Mouse (Mus musculus) MEL (cell line): Measurements from ENCODE around the gene Chchd10. TPM values are rescaled to one million over a fixed set of nuclear protein-coding genes. Genes with fewer than 3 reads are reported as not detected.

Source experiments
- DNase-seq: peaks from one replicate; pipeline ENCODE4 v3.0.0; 2011; ENCODE audit warnings: low read depth, low spot score
- H3K27ac ChIP-seq: 2 replicates; pipeline ENCODE4 v1.5.1; 2012; ENCODE audit warnings: low read depth, mild to moderate bottlenecking, control low read depth, low read length, moderate library complexity; ENCODE audit not compliant: control insufficient read depth
- H3K27me3 ChIP-seq, 2 experiments: fragments of 150-350 bp in 1 of 2; sonication (generic) in 1 of 2; 2 replicates each; pipeline ENCODE4 v1.6.1; 2012; ENCODE audit warnings: low read length in 2 of 2, mild to moderate bottlenecking in 2 of 2, improper control_type of control experiment in 1 of 2, moderate library complexity in 1 of 2; ENCODE audit not compliant: insufficient read depth in 2 of 2, control insufficient read depth in 1 of 2
- H3K36me3 ChIP-seq, 2 experiments: 2 replicates each; pipeline ENCODE4 v1.6.1; 2012 to 2014; ENCODE audit warnings: low read length in 2 of 2, improper control_type of control experiment in 1 of 2, inconsistent platforms in 1 of 2, mild to moderate bottlenecking in 1 of 2; ENCODE audit not compliant: insufficient read depth in 2 of 2, control insufficient read depth in 1 of 2
- H3K4me1 ChIP-seq, 2 experiments: fragments of 150-350 bp in 1 of 2; sonication (generic) in 1 of 2; 2 replicates each; pipeline ENCODE4 v1.6.1; 2012; ENCODE audit warnings: low read length in 2 of 2, improper control_type of control experiment in 1 of 2, mild to moderate bottlenecking in 1 of 2; ENCODE audit not compliant: insufficient read depth in 2 of 2, control insufficient read depth in 1 of 2
- H3K4me3 ChIP-seq, 2 experiments: fragments of 150-350 bp in 1 of 2; sonication (generic) in 1 of 2; 2 replicates each; pipeline ENCODE4 v1.5.1; 2012; ENCODE audit warnings: low read depth in 2 of 2, low read length in 2 of 2, mild to moderate bottlenecking in 2 of 2, moderate library complexity in 2 of 2, control low read depth in 1 of 2, improper control_type of control experiment in 1 of 2; ENCODE audit not compliant: control insufficient read depth in 1 of 2, insufficient read depth in 1 of 2
- H3K79me2 ChIP-seq: 2 replicates; pipeline ENCODE4 v1.6.1; 2012; ENCODE audit warnings: mild to moderate bottlenecking, low read length, moderate library complexity; ENCODE audit not compliant: control insufficient read depth, poor library complexity, insufficient read depth
- H3K9ac ChIP-seq: 2 replicates; pipeline ENCODE4 v1.6.1; 2012; ENCODE audit warnings: low read depth, mild to moderate bottlenecking, control low read depth, low read length, moderate library complexity; ENCODE audit not compliant: control insufficient read depth, poor library complexity, severe bottlenecking
- H3K9me3 ChIP-seq: fragments of 150-350 bp; sonication (generic); replicated peaks from 2 replicates; pipeline ENCODE4 v1.6.1; 2012; ENCODE audit warnings: mild to moderate bottlenecking, low read length, improper control_type of control experiment, moderate library complexity; ENCODE audit not compliant: insufficient read depth
- CHD2 ChIP-seq: IDR thresholded peaks from 2 replicates; pipeline ENCODE4 v1.6.1; 2011; ENCODE audit warnings: low read length, improper control_type of control experiment
- CTCF ChIP-seq, 3 experiments: IDR thresholded peaks in 2 of 3; conservative IDR thresholded peaks in 1 of 3; 2 replicates each; pipeline ENCODE4 v1.5.1; 2011 to 2012; ENCODE audit warnings: low read length in 3 of 3, low read depth in 2 of 3, mild to moderate bottlenecking in 2 of 3, improper control_type of control experiment in 1 of 3, inconsistent platforms in 1 of 3, mixed read lengths in 1 of 3, moderate library complexity in 1 of 3; ENCODE audit not compliant: control insufficient read depth in 1 of 3, insufficient read depth in 1 of 3, poor library complexity in 1 of 3, severe bottlenecking in 1 of 3
- E2F4 ChIP-seq: IDR thresholded peaks from 2 replicates; pipeline ENCODE4 v1.6.1; 2011; ENCODE audit warnings: low read depth, low read length, improper control_type of control experiment, borderline replicate concordance
- ELF1 ChIP-seq: IDR thresholded peaks from 2 replicates; pipeline ENCODE4 v1.6.1; 2014; ENCODE audit warnings: low read depth, mild to moderate bottlenecking, inconsistent platforms, low read length, improper control_type of control experiment, moderate library complexity
- EP300 ChIP-seq, 2 experiments: IDR thresholded peaks; 2 replicates each; pipeline ENCODE4 v1.6.1; 2011; ENCODE audit warnings: improper control_type of control experiment in 2 of 2, low read length in 2 of 2, low read depth in 1 of 2, mild to moderate bottlenecking in 1 of 2
- GABPA ChIP-seq: IDR thresholded peaks from 2 replicates; pipeline ENCODE4 v1.6.1; 2012; ENCODE audit warnings: low read depth, mild to moderate bottlenecking, inconsistent platforms, low read length, improper control_type of control experiment, moderate library complexity
- GATA1 ChIP-seq: IDR thresholded peaks from 2 replicates; pipeline ENCODE4 v1.6.1; 2011; ENCODE audit warnings: low read depth, low read length, improper control_type of control experiment
- JUND ChIP-seq: IDR thresholded peaks from 2 replicates; pipeline ENCODE4 v1.6.1; 2011; ENCODE audit warnings: low read depth, mild to moderate bottlenecking, improper control_type of control experiment, low read length
- KAT2A ChIP-seq: conservative IDR thresholded peaks from 2 replicates; pipeline ENCODE4 v1.6.1; 2012; ENCODE audit warnings: low read depth, low read length, improper control_type of control experiment, inconsistent platforms
- MAFK ChIP-seq: IDR thresholded peaks from 2 replicates; pipeline ENCODE4 v1.6.1; 2011; ENCODE audit warnings: low read depth, mild to moderate bottlenecking, low read length, improper control_type of control experiment, borderline replicate concordance
- MAX ChIP-seq: IDR thresholded peaks from 2 replicates; pipeline ENCODE4 v1.6.1; 2011; ENCODE audit warnings: low read length, improper control_type of control experiment
- MAZ ChIP-seq: IDR thresholded peaks from 2 replicates; pipeline ENCODE4 v1.6.1; 2012; ENCODE audit warnings: low read depth, mild to moderate bottlenecking, inconsistent platforms, low read length, improper control_type of control experiment
- MEF2A ChIP-seq: IDR thresholded peaks from 2 replicates; pipeline ENCODE4 v1.6.1; 2014; ENCODE audit warnings: low read depth, mild to moderate bottlenecking, inconsistent platforms, low read length, improper control_type of control experiment; ENCODE audit not compliant: poor library complexity, insufficient replicate concordance, severe bottlenecking; ENCODE audit errors: extremely low read depth
- MXI1 ChIP-seq: IDR thresholded peaks from 2 replicates; pipeline ENCODE4 v1.6.1; 2011; ENCODE audit warnings: mild to moderate bottlenecking, low read depth, low read length, improper control_type of control experiment
- MYC ChIP-seq: IDR thresholded peaks from 2 replicates; pipeline ENCODE4 v1.6.1; 2011; ENCODE audit warnings: low read depth, mild to moderate bottlenecking, low read length, improper control_type of control experiment, moderate library complexity
- POLR2A ChIP-seq, 2 experiments: IDR thresholded peaks; 2 replicates each; pipeline ENCODE4 v1.6.1; 2011 to 2012; ENCODE audit warnings: low read length in 2 of 2, mild to moderate bottlenecking in 2 of 2, control low read depth in 1 of 2, improper control_type of control experiment in 1 of 2, low read depth in 1 of 2, moderate library complexity in 1 of 2; ENCODE audit not compliant: control insufficient read depth in 1 of 2, insufficient read depth in 1 of 2, poor library complexity in 1 of 2
- POLR2AphosphoS5 ChIP-seq: IDR thresholded peaks from 2 replicates; pipeline ENCODE4 v1.6.1; 2012; ENCODE audit warnings: low read depth, borderline replicate concordance, mild to moderate bottlenecking, inconsistent platforms, low read length, moderate library complexity, mixed read lengths
- RAD21 ChIP-seq: IDR thresholded peaks from 2 replicates; pipeline ENCODE4 v1.6.1; 2011; ENCODE audit warnings: mild to moderate bottlenecking, low read depth, low read length, improper control_type of control experiment
- RCOR1 ChIP-seq: IDR thresholded peaks from 2 replicates; pipeline ENCODE4 v1.6.1; 2012; ENCODE audit warnings: low read depth, mild to moderate bottlenecking, inconsistent platforms, low read length, improper control_type of control experiment
- SIN3A ChIP-seq: IDR thresholded peaks from 2 replicates; pipeline ENCODE4 v1.6.1; 2012; ENCODE audit warnings: low read length, improper control_type of control experiment, inconsistent platforms
- SMC3 ChIP-seq: IDR thresholded peaks from 2 replicates; pipeline ENCODE4 v1.6.1; 2011; ENCODE audit warnings: low read depth, low read length, improper control_type of control experiment
- TCF12 ChIP-seq: IDR thresholded peaks from 2 replicates; pipeline ENCODE4 v1.6.1; 2014; ENCODE audit warnings: low read depth, mild to moderate bottlenecking, inconsistent platforms, low read length, improper control_type of control experiment, moderate library complexity
- USF1 ChIP-seq: IDR thresholded peaks from 2 replicates; pipeline ENCODE4 v1.6.1; 2014; ENCODE audit warnings: low read depth, mild to moderate bottlenecking, inconsistent platforms, low read length, improper control_type of control experiment, moderate library complexity
- ZC3H11A ChIP-seq: IDR thresholded peaks from 2 replicates; pipeline ENCODE4 v1.6.1; 2012; ENCODE audit warnings: low read depth, mild to moderate bottlenecking, inconsistent platforms, low read length, improper control_type of control experiment
- ZKSCAN1 ChIP-seq: IDR thresholded peaks from 2 replicates; pipeline ENCODE4 v1.6.1; 2012; ENCODE audit warnings: low read depth, mild to moderate bottlenecking, inconsistent platforms, low read length, improper control_type of control experiment, moderate library complexity
- ZMIZ1 ChIP-seq: IDR thresholded peaks from 2 replicates; pipeline ENCODE4 v1.6.1; 2012; ENCODE audit warnings: low read depth, mild to moderate bottlenecking, inconsistent platforms, low read length, improper control_type of control experiment, moderate library complexity
- ZNF384 ChIP-seq: IDR thresholded peaks from 2 replicates; pipeline ENCODE4 v1.6.1; 2012; ENCODE audit warnings: low read depth, mild to moderate bottlenecking, inconsistent platforms, low read length, improper control_type of control experiment
- polyA plus RNA-seq, 2 experiments: library from polyadenylated mRNA; stranded (reverse) in 1 of 2; unstranded in 1 of 2; fragments of >175 nt in 1 of 2; fragments of >200 nt in 1 of 2; gene quantifications; 2 replicates each; pipeline versions ENCODE4 v1.2.1 to v1.2.4; 2012; ENCODE audit warnings: low replicate concordance in 2 of 2, low read depth in 1 of 2; ENCODE audit not compliant: insufficient read length in 2 of 2, insufficient read depth in 1 of 2, missing spikeins in 1 of 2
- total RNA-seq: library from RNA; depleted of rRNA; stranded (reverse); fragments of 300-350 nt; gene quantifications from 2 replicates; pipeline ENCODE4 v1.2.3, GENCODE M21; 2012

Gene Chchd10
- total and polyA plus RNA-seq, 3 experiments = 143 to 428 TPM; not detected in 1

DNA sequence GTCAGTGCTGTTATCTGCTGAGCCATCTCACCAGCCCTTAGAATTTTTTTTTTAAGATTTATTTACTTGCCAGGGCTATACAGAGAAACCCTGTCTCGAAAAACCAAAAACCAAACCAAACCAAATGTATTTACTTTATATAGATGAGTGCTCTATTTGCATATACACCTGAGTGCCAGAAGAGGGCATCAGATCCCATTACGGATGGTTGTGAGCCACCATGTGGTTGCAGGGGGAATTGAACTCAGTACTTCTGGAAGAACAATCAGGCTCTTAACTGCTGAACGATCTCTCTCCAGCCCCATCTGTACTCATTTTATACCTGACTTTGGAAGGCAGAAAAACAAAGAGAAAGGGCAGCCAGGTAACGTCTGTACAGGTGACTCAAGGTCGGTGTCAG lies 42.3 kb downstream of the Chchd10 start:
- Histone ChIP-seq H3K4me3 (no peak overlapping the region), H3K79me2 (no peaks in the 10 kb centered on the region), H3K27ac (no peak overlapping the region), H3K36me3 (no peaks in the 10 kb centered on the region), H3K27me3 (peaks cover 2 to 9% of the 10 kb centered on the region in 2 experiments; a peak in 3 of 4 replicates), H3K9ac (no peak overlapping the region), H3K9me3 (no peaks in the 10 kb centered on the region), H3K4me1 (no peaks in the 10 kb centered on the region)
- peak; percentile 66 for DNase-seq
- TF ChIP-seq ZKSCAN1 (no peak), RCOR1 (no peak), SIN3A (no peak), KAT2A (no peak), GABPA (no peak), MXI1 (no peak), POLR2AphosphoS5 (no peak), ZMIZ1 (no peak), USF1 (no peak), CHD2 (no peak), ZC3H11A (peak; percentile 35), MEF2A (no peak), MAX (no peak), MAZ (no peak), ELF1 (no peak; the same call in 1 of the 2 replicates), MYC (0 out of 2 replicates have a peak, but pooled peaks have one; percentile 42), ZNF384 (peak; percentile 34; the same call in 1 of the 2 replicates), E2F4 (no peak), SMC3 (peak; percentile 68), TCF12 (no peak), RAD21 (peak; percentile 29), JUND (peak; percentile 61; the same call in 1 of the 2 replicates), CTCF (IDR thresholded peaks at IDR 0.05 in 2 of 3, conservative IDR thresholded peaks at IDR 0.05 in 1 of 3; ENCODE audit: control insufficient read depth in 1 of 3, insufficient read depth in 1 of 3, low read depth in 2 of 3, low read length in 3 of 3, poor library complexity in 1 of 3, severe bottlenecking in 1 of 3) (peak; percentile 69 to 96 (median 73)), GATA1 (no peak), MAFK (no peak), EP300 (IDR thresholded peaks at IDR 0.05; ENCODE audit: low read depth in 1 of 2, low read length in 2 of 2) (no peak), POLR2A (IDR thresholded peaks at IDR 0.05; ENCODE audit: control insufficient read depth in 1 of 2, insufficient read depth in 1 of 2, low read depth in 1 of 2, low read length in 2 of 2, poor library complexity in 1 of 2) (no peak)
